Mouse (Mus musculus): ENCODE measurements around the gene Pla2g5. TPM values are rescaled to one million over a fixed set of nuclear protein-coding genes. Genes with fewer than 3 reads are reported as not detected.

The Pla2g5 gene
- polyA plus RNA-seq, 1 experiment from 2014 or later: 0.76 TPM

DNA sequence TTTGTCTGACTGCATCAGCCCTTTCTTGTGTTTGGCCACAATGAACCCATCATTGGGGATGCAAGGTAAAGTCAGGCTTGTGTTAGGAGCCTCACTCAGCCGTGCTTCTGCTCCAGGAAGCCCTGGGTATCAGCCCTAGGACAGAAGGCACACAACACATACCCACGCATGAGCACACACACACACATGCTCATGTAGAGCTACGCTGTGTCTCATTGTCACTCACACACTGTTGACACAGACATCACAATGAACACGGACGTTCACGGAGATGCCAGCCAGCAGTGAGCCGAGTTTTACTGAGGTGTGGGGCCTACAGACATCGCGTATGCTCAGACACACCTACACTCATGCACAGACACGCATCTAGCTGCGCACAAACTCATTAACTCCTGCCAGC lies 107.3 kb downstream of the Pla2g5 start:
- ATAC-seq (replicated peaks): no peak
- no peak overlapping the region for H3K27ac ChIP-seq (replicated peaks)
- no peak overlapping the region for H3K4me3 ChIP-seq
- no peaks in the 10 kb centered on the region for H3K27me3 ChIP-seq
- no peaks in the 10 kb centered on the region for H3K4me1 ChIP-seq
- WGBS: 78% methylated on average over 11 of the region's 11 CpGs
- no peaks in the 10 kb centered on the region for H3K36me3 ChIP-seq
- no peak overlapping the region for H3K4me2 ChIP-seq (replicated peaks)
- no peak overlapping the region for H3K9ac ChIP-seq (replicated peaks)
- H3K9me3 ChIP-seq: no peaks in the 10 kb centered on the region

DNA sequence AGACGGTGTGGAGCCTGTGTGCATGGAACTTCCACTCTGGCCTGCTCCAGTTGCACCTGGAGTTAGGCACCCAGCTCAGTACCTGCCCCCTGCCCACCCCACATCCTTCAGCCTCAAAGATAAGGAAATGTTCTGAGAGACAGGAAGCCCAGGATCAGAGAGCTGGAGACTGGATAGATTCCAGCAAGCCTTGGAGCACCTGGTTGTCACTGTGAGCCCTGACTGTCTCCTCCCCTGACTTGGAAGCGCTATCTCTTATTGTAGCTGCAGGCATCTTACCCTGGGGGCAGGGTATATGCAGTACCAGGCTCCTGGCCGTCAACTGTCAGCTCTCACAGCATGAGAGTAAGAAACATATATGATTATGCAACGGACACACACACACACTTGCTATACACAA lies 107.8 kb downstream of the Pla2g5 start:
- H3K27ac ChIP-seq (replicated peaks): no peak overlapping the region
- ATAC-seq (replicated peaks): no peak
- H3K36me3 ChIP-seq: no peaks in the 10 kb centered on the region
- no peaks in the 10 kb centered on the region for H3K27me3 ChIP-seq
- no peaks in the 10 kb centered on the region for H3K4me1 ChIP-seq
- no peaks in the 10 kb centered on the region for H3K9me3 ChIP-seq
- no peak overlapping the region for H3K4me3 ChIP-seq
- WGBS: 78% methylated on average over 4 of the region's 4 CpGs
- H3K4me2 ChIP-seq (replicated peaks): no peak overlapping the region
- H3K9ac ChIP-seq (replicated peaks): no peak overlapping the region

DNA sequence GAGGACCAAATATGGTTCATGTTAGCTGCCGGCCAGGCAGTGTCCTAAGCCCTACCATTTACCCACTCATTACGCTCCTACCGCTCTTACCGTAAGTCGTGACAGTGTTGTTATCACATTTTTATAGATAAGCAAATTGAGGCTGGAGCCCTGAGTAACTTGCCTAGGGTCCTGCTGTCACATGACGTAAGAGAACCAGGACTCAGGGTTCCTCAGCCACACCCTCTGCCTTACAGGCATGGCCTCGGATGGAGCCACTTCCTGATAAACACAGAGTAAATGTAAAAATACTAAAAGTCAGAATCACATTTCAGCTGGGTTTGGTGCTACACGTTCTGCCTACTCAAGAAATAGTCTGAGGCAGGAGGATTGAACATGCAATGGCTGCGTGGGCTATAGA lies 108.8 kb downstream of the Pla2g5 start:
- no peaks in the 10 kb centered on the region for H3K4me1 ChIP-seq
- no peaks in the 10 kb centered on the region for H3K9me3 ChIP-seq
- H3K27ac ChIP-seq (replicated peaks): no peak overlapping the region
- ATAC-seq (replicated peaks): no peak
- WGBS: 87% methylated on average over 9 of the region's 9 CpGs
- no peaks in the 10 kb centered on the region for H3K27me3 ChIP-seq
- no peaks in the 10 kb centered on the region for H3K36me3 ChIP-seq
- H3K4me3 ChIP-seq: no peak overlapping the region
- no peak overlapping the region for H3K9ac ChIP-seq (replicated peaks)
- no peak overlapping the region for H3K4me2 ChIP-seq (replicated peaks)

GRCm38 (mm10) chr4:138753608-138754007 lies 109.7 kb downstream of the Pla2g5 start:
- Histone ChIP-seq H3K4me3 (no peak overlapping the region), H3K36me3 (no peaks in the 10 kb centered on the region), H3K4me1 (no peaks in the 10 kb centered on the region), H3K4me2 (replicated peaks) (no peak overlapping the region), H3K9me3 (no peaks in the 10 kb centered on the region), H3K9ac (replicated peaks) (no peak overlapping the region), H3K27ac (replicated peaks) (no peak overlapping the region), H3K27me3 (no peaks in the 10 kb centered on the region)
- no peak for ATAC-seq (replicated peaks)
- 86% methylated on average over 3 of the region's 3 CpGs for WGBS

- no peaks in the 10 kb centered on the region for H3K27me3 ChIP-seq
- 93% methylated on average over 6 of the region's 6 CpGs for WGBS
- ATAC-seq (replicated peaks): no peak
Observed at GRCm38 (mm10) chr4:138752603-138753002, 110.7 kb downstream of the Pla2g5 start.

More at GRCm38 (mm10) chr4:138752603-138753002, 110.7 kb downstream of the Pla2g5 start:
- Histone ChIP-seq H3K4me3 (no peak overlapping the region), H3K4me1 (peaks cover 4% of the 10 kb centered on the region; the same call in 1 of the 2 replicates), H3K4me2 (replicated peaks) (no peak overlapping the region), H3K36me3 (no peaks in the 10 kb centered on the region), H3K27ac (replicated peaks) (no peak overlapping the region), H3K9ac (replicated peaks) (no peak overlapping the region), H3K9me3 (no peaks in the 10 kb centered on the region)

Other genes with a start within 250 kb of the Pla2g5 start
- 0.74 and 1.2 TPM in 2 replicates for gene Vwa5b1, start 227.6 kb downstream of the Pla2g5 start, polyA plus RNA-seq (2015; fragmentation: Nextera tagmentation; extraction: Ambion mirVana)
- 0.34 TPM in 1 of 2 replicates, not detected in the other for gene Pla2g2c, start 138.7 kb downstream of the Pla2g5 start, polyA plus RNA-seq (2015; fragmentation: Nextera tagmentation; extraction: Ambion mirVana)
- gene Ubxn10, start 126.3 kb downstream of the Pla2g5 start, polyA plus RNA-seq (2015; fragmentation: Nextera tagmentation; extraction: Ambion mirVana): 2.0 and 3.2 TPM in 2 replicates
- gene Pla2g2f, start 105.9 kb downstream of the Pla2g5 start, polyA plus RNA-seq (2015; fragmentation: Nextera tagmentation; extraction: Ambion mirVana): 0.08 TPM in 1 of 2 replicates, not detected in the other
- gene Pla2g2d, start 87.7 kb downstream of the Pla2g5 start, polyA plus RNA-seq (2015; fragmentation: Nextera tagmentation; extraction: Ambion mirVana): not detected in 2 replicates
- gene Gm13030, start 10.5 kb upstream of the Pla2g5 start, polyA plus RNA-seq (2015; fragmentation: Nextera tagmentation; extraction: Ambion mirVana): not detected in 2 replicates
- not detected in 2 replicates for gene Pla2g2e, start 14.5 kb upstream of the Pla2g5 start, polyA plus RNA-seq (2015; fragmentation: Nextera tagmentation; extraction: Ambion mirVana)
- gene Otud3, start 50.5 kb upstream of the Pla2g5 start, polyA plus RNA-seq (2015; fragmentation: Nextera tagmentation; extraction: Ambion mirVana): 2.7 and 3.4 TPM in 2 replicates
- gene Rnf186, start 103.6 kb upstream of the Pla2g5 start, polyA plus RNA-seq (2015; fragmentation: Nextera tagmentation; extraction: Ambion mirVana): not detected in 2 replicates
- gene Tmco4, start 109.4 kb upstream of the Pla2g5 start, polyA plus RNA-seq (2015; fragmentation: Nextera tagmentation; extraction: Ambion mirVana): 0.98 and 1.1 TPM in 2 replicates
- gene Htr6, start 212.1 kb upstream of the Pla2g5 start, polyA plus RNA-seq (2015; fragmentation: Nextera tagmentation; extraction: Ambion mirVana): 0.28 and 0.37 TPM in 2 replicates
- 23.5 and 24.6 TPM in 2 replicates for gene Nbl1, start 229.5 kb upstream of the Pla2g5 start, polyA plus RNA-seq (2015; fragmentation: Nextera tagmentation; extraction: Ambion mirVana)